37 mouse cellular contexts compared by ENCODE assay signal in genomic region chr4:63704232-63704631, GRCm38 (mm10). TPM values are rescaled to one million over a fixed set of nuclear protein-coding genes. Genes with fewer than 3 reads are reported as not detected.
A peak's percentile ranks its signal among the peaks of the same experiment; 100 is the strongest.
DNase-seq lines count a peak whose midpoint lies in the region; ATAC-seq and TF ChIP-seq lines count a peak whose summit lies in the region.
"Had no signal": no experiment of that assay in that cellular context is flagged by ENCODE, and none has a peak within 500 bp of the region (broad histone marks: within the 10 kb centered on the region; RNA-seq: fewer than 3 reads in every experiment).

No protein-coding gene starts in this region.

- TF ChIP-seq POLR2A in embryonic fibroblast, embryonic 13.5 days (IDR thresholded peaks at IDR 0.05; ENCODE audit: low read depth, low read length) = no peak

- WGBS in intestine, postnatal 0 days = 85% methylated on average over 5 of the region's 5 CpGs

- H3K4me3 ChIP-seq in embryonic fibroblast, embryonic 13.5 days (ENCODE audit: insufficient read depth, low read length) = no peak overlapping the region
- no peak overlapping the region for H3K4me3 ChIP-seq in intestine, postnatal 0 days (ENCODE audit: low read depth, low read length)
- H3K4me3 ChIP-seq: embryonic facial prominence, embryonic 10.5 days; embryonic facial prominence, embryonic 13.5 days; forebrain, embryonic 10.5 days; forebrain, embryonic 13.5 days; gastrocnemius, adult 2 months; heart, adult 2 months; heart, embryonic 10.5 days; heart, embryonic 13.5 days had no signal

- no peak overlapping the region for H3K9ac ChIP-seq in intestine, postnatal 0 days (ENCODE audit: low read depth, low read length)
- H3K9ac ChIP-seq: embryonic facial prominence, embryonic 13.5 days; forebrain, embryonic 13.5 days; heart, embryonic 13.5 days; hindbrain, embryonic 14.5 days had no signal

- H3K4me1 ChIP-seq in embryonic fibroblast, embryonic 13.5 days (ENCODE audit: control insufficient read depth, insufficient read depth, low read length) = peaks cover 11% of the 10 kb centered on the region
- no peaks in the 10 kb centered on the region for H3K4me1 ChIP-seq in intestine, postnatal 0 days (replicated peaks; ENCODE audit: control insufficient read depth, insufficient read depth, low read length)
- H3K4me1 ChIP-seq: embryonic facial prominence, embryonic 10.5 days; embryonic facial prominence, embryonic 13.5 days; forebrain, embryonic 13.5 days; heart, embryonic 10.5 days; heart, embryonic 13.5 days had no signal

- no peaks in the 10 kb centered on the region for H3K9me3 ChIP-seq in intestine, postnatal 0 days (ENCODE audit: control insufficient read depth)
- H3K9me3 ChIP-seq: embryonic facial prominence, embryonic 10.5 days; embryonic facial prominence, embryonic 13.5 days; forebrain, embryonic 10.5 days; forebrain, embryonic 13.5 days; heart, embryonic 10.5 days; heart, embryonic 13.5 days had no signal

- no peaks in the 10 kb centered on the region for H3K36me3 ChIP-seq in intestine, postnatal 0 days (ENCODE audit: control insufficient read depth, insufficient read depth)
- H3K36me3 ChIP-seq: embryonic facial prominence, embryonic 10.5 days; embryonic facial prominence, embryonic 13.5 days; forebrain, embryonic 10.5 days; G1E; heart, embryonic 10.5 days; heart, embryonic 13.5 days had no signal

- peak; percentile 34 for DNase-seq in heart, adult 11 months
- no peak for DNase-seq in heart, adult 18-20 months
- DNase-seq in T-cell, adult 2 months (ENCODE audit: low spot score) = peak; percentile 7
- peak; percentile 50 for DNase-seq in naive thymus-derived CD4-positive, alpha-beta T cell, adult 2 months (ENCODE audit: low read depth)
- no peak for DNase-seq in kidney, postnatal 36 days
- DNase-seq: adrenal gland, postnatal 10 days; adrenal gland, postnatal 36 days; B cell, adult 2 months; cerebellum, adult 18-20 months; cerebellum, adult 9-11 months; cerebellum, postnatal 25 days; embryo, embryonic 11 days; gastrocnemius, adult 2 months; gastrocnemius, postnatal 14 days; heart, adult 2 months; heart, postnatal 14 days; heart, postnatal 4 days; kidney, adult 11 months had no signal

- no peak for TF ChIP-seq CTCF in embryonic fibroblast, embryonic 13.5 days (IDR thresholded peaks at IDR 0.05; ENCODE audit: borderline replicate concordance, insufficient read depth, low read length)
- no peak for TF ChIP-seq CTCF in intestine, postnatal 0 days (IDR thresholded peaks at IDR 0.05; ENCODE audit: low read depth)

- H3K27ac ChIP-seq in embryonic fibroblast, embryonic 13.5 days (ENCODE audit: insufficient read depth, low read length) = peak overlapping the region; percentile 42; the same call in 1 of the 2 replicates
- no peak overlapping the region for H3K27ac ChIP-seq in intestine, postnatal 0 days (ENCODE audit: low read depth, low read length)
- H3K27ac ChIP-seq: embryonic facial prominence, embryonic 10.5 days; embryonic facial prominence, embryonic 13.5 days; forebrain, embryonic 10.5 days; forebrain, embryonic 13.5 days; gastrocnemius, adult 2 months; heart, adult 2 months; heart, embryonic 10.5 days; heart, embryonic 13.5 days; hindbrain, embryonic 14.5 days; hindbrain, postnatal 0 days had no signal

- H3K4me2 ChIP-seq in intestine, postnatal 0 days (replicated peaks; ENCODE audit: low read depth) = no peak overlapping the region
- H3K4me2 ChIP-seq: embryonic facial prominence, embryonic 13.5 days; forebrain, embryonic 13.5 days; heart, embryonic 13.5 days; hindbrain, embryonic 14.5 days had no signal

- H3K27me3 ChIP-seq in intestine, postnatal 0 days (replicated peaks; ENCODE audit: control insufficient read depth, insufficient read depth, low read length) = no peaks in the 10 kb centered on the region
- H3K27me3 ChIP-seq: CH12.LX; embryonic facial prominence, embryonic 13.5 days; forebrain, embryonic 13.5 days had no signal

- no peak for ATAC-seq in intestine, postnatal 0 days
- ATAC-seq: forebrain, embryonic 13.5 days; forebrain, embryonic 16.5 days; hindbrain, postnatal 0 days had no signal

RNA-seq across cellular contexts. Expression of gene Tnfsf15, which starts 40.7 kb away (rescaled TPM):
- not detected for total RNA-seq in heart, adult 18-20 months (2021)
- polyA plus RNA-seq in embryonic fibroblast, embryonic 13.5 days (2011; ENCODE audit: insufficient read length, low read depth, missing spikeins) = 2.5 and 3.3 TPM in 2 replicates
- polyA plus RNA-seq in intestine, postnatal 0 days (2015; fragmentation: Nextera tagmentation; extraction: Ambion mirVana) = 0.07 and 0.09 TPM in 2 replicates
- total RNA-seq: gastrocnemius, postnatal 4 days; heart, adult 2 months; heart, postnatal 14 days had no signal
- polyA plus RNA-seq: cortical plate, adult 2 months; embryonic facial prominence, embryonic 10.5 days; embryonic facial prominence, embryonic 13.5 days; forebrain, embryonic 10.5 days; forebrain, embryonic 13.5 days; forebrain, embryonic 16.5 days; G1E; heart, adult 2 months; hindbrain, embryonic 14.5 days had no signal

RNA-seq across cellular contexts. Expression of gene Gm11214, which starts 41.1 kb away (rescaled TPM):
- total RNA-seq in heart, adult 18-20 months (2021) = not detected
- polyA plus RNA-seq in embryonic fibroblast, embryonic 13.5 days (2011; ENCODE audit: insufficient read length, low read depth, missing spikeins) = not detected in 2 replicates
- polyA plus RNA-seq in intestine, postnatal 0 days (2015; fragmentation: Nextera tagmentation; extraction: Ambion mirVana) = not detected in 2 replicates
- total RNA-seq: adrenal gland, adult 18-20 months; adrenal gland, postnatal 10 days; adrenal gland, postnatal 36 days; CH12.LX; G1E; gastrocnemius, adult 2 months; gastrocnemius, postnatal 14 days; gastrocnemius, postnatal 4 days; heart, adult 2 months; heart, postnatal 14 days; heart, postnatal 4 days; hindbrain, postnatal 0 days had no signal
- polyA plus RNA-seq: cortical plate, adult 2 months; embryonic facial prominence, embryonic 10.5 days; embryonic facial prominence, embryonic 13.5 days; forebrain, embryonic 10.5 days; forebrain, embryonic 13.5 days; forebrain, embryonic 16.5 days; frontal cortex, adult 2 months; G1E; heart, adult 2 months; heart, embryonic 10.5 days; heart, embryonic 13.5 days; hindbrain, embryonic 11.5 days; hindbrain, embryonic 14.5 days; hindbrain, postnatal 0 days; intestine, embryonic 14.5 days had no signal

Comparison
In these comparisons a context has a peak if more than half of its experiments do, and no peak if none do; other contexts are left out.
1. DNase-seq: peak in heart, adult 11 months (single experiment), T-cell, adult 2 months (single experiment) and naive thymus-derived CD4-positive, alpha-beta T cell, adult 2 months (single experiment); none in heart, adult 18-20 months (0 of 2) and kidney, postnatal 36 days (0 of 2).